ENCODE assay signal across 23 mouse cellular contexts in genomic region chr5:150044533-150044932, GRCm38 (mm10). TPM values are rescaled to one million over a fixed set of nuclear protein-coding genes. Genes with fewer than 3 reads are reported as not detected.
DNase-seq lines count a peak whose midpoint lies in the region; ATAC-seq and TF ChIP-seq lines count a peak whose summit lies in the region.
"Had no signal": no experiment of that assay in that cellular context is flagged by ENCODE, and none has a peak within 500 bp of the region (broad histone marks: within the 10 kb centered on the region; RNA-seq: fewer than 3 reads in every experiment).

No protein-coding gene starts in this region.

- no peaks in the 10 kb centered on the region for H3K36me3 ChIP-seq in hindbrain, postnatal 0 days (ENCODE audit: insufficient read depth, low read length)
- H3K36me3 ChIP-seq in hindbrain, embryonic 10.5 days: no peaks in the 10 kb centered on the region
- H3K36me3 ChIP-seq in liver, postnatal 0 days (replicated peaks; ENCODE audit: insufficient read depth, low read length): no peaks in the 10 kb centered on the region
- H3K36me3 ChIP-seq: embryonic facial prominence, embryonic 13.5 days; midbrain, embryonic 13.5 days; neural tube, embryonic 13.5 days had no signal

- no peak for DNase-seq in hindbrain, postnatal 0 days (ENCODE audit: low spot score)
- no peak for DNase-seq in hindbrain, embryonic 10.5 days (ENCODE audit: low spot score)
- DNase-seq in liver, postnatal 0 days: no peak
- DNase-seq in liver (no peak), ES-CJ7 (ENCODE audit: low read depth, low spot score) (peak; percentile 55), ZHBTc4 (ENCODE audit: low read depth, low spot score) (peak; percentile 60)
- DNase-seq in spleen, postnatal 14 days (ENCODE audit: low spot score in 2 of 2): no peak
- no peak for DNase-seq in adrenal gland, adult 18-20 months (ENCODE audit: low spot score in 2 of 2)
- DNase-seq: adrenal gland, adult 8-10 months; B cell, adult 2 months; cerebellum, adult 11 months; cerebellum, postnatal 10 days; heart, postnatal 36 days; left cerebral cortex, postnatal 4 days; right cerebral cortex, adult 18-20 months; thymus, adult 18-20 months; thymus, postnatal 4 days had no signal

- no peaks in the 10 kb centered on the region for H3K9me3 ChIP-seq in hindbrain, postnatal 0 days (ENCODE audit: low read length)
- H3K9me3 ChIP-seq in hindbrain, embryonic 10.5 days: peaks cover 9% of the 10 kb centered on the region; the same call in 1 of the 2 replicates
- no peaks in the 10 kb centered on the region; the same call in 1 of the 2 replicates for H3K9me3 ChIP-seq in liver, postnatal 0 days (ENCODE audit: low read length)
- H3K9me3 ChIP-seq: embryonic facial prominence, embryonic 13.5 days; midbrain, embryonic 13.5 days; neural tube, embryonic 13.5 days had no signal

- no peak for TF ChIP-seq EP300 in liver, postnatal 0 days (IDR thresholded peaks at IDR 0.05; ENCODE audit: low read depth)

- 72% methylated on average over 2 of the region's 2 CpGs for WGBS in hindbrain, postnatal 0 days
- WGBS in hindbrain, embryonic 10.5 days: 82% methylated on average over 2 of the region's 2 CpGs
- 67% methylated on average over 2 of the region's 2 CpGs for WGBS in liver, postnatal 0 days (ENCODE audit: insufficient replicate concordance)

- H3K4me1 ChIP-seq in hindbrain, postnatal 0 days (ENCODE audit: insufficient read depth, low read length): no peaks in the 10 kb centered on the region
- H3K4me1 ChIP-seq in hindbrain, embryonic 10.5 days (replicated peaks): 0 out of 2 replicates have a peak, but pooled peaks cover 5% of the 10 kb centered on the region
- H3K4me1 ChIP-seq in liver, postnatal 0 days (ENCODE audit: insufficient read depth): no peaks in the 10 kb centered on the region
- H3K4me1 ChIP-seq: embryonic facial prominence, embryonic 13.5 days; midbrain, embryonic 13.5 days; neural tube, embryonic 13.5 days had no signal

- ATAC-seq in hindbrain, postnatal 0 days: no peak
- ATAC-seq in liver, postnatal 0 days: no peak
- ATAC-seq: forebrain, embryonic 16.5 days; midbrain, embryonic 13.5 days had no signal

- H3K27me3 ChIP-seq in hindbrain, postnatal 0 days (ENCODE audit: insufficient read depth, low read length): no peaks in the 10 kb centered on the region
- no peaks in the 10 kb centered on the region for H3K27me3 ChIP-seq in hindbrain, embryonic 10.5 days (ENCODE audit: insufficient read depth, poor library complexity, severe bottlenecking)
- H3K27me3 ChIP-seq in liver, postnatal 0 days (ENCODE audit: insufficient read depth, low read length): no peaks in the 10 kb centered on the region
- H3K27me3 ChIP-seq: embryonic facial prominence, embryonic 13.5 days; midbrain, embryonic 13.5 days; neural tube, embryonic 13.5 days had no signal

- H3K4me3 ChIP-seq in hindbrain, postnatal 0 days (ENCODE audit: low read length): no peak overlapping the region
- H3K4me3 ChIP-seq in hindbrain, embryonic 10.5 days: no peak overlapping the region
- H3K4me3 ChIP-seq in liver, postnatal 0 days (ENCODE audit: low read depth, low read length): no peak overlapping the region
- H3K4me3 ChIP-seq: embryonic facial prominence, embryonic 13.5 days; midbrain, embryonic 13.5 days; neural tube, embryonic 13.5 days had no signal

- H3K9ac ChIP-seq in hindbrain, postnatal 0 days (replicated peaks; ENCODE audit: low read length): no peak overlapping the region
- no peak overlapping the region for H3K9ac ChIP-seq in liver, postnatal 0 days (replicated peaks)
- H3K9ac ChIP-seq: embryonic facial prominence, embryonic 13.5 days; midbrain, embryonic 13.5 days; neural tube, embryonic 13.5 days had no signal

- H3K4me2 ChIP-seq in hindbrain, postnatal 0 days (ENCODE audit: low read depth, low read length): no peak overlapping the region
- H3K4me2 ChIP-seq in liver, postnatal 0 days (ENCODE audit: low read depth, low read length): no peak overlapping the region
- H3K4me2 ChIP-seq: embryonic facial prominence, embryonic 13.5 days; midbrain, embryonic 13.5 days; neural tube, embryonic 13.5 days had no signal

- H3K27ac ChIP-seq in hindbrain, postnatal 0 days: no peak overlapping the region
- no peak overlapping the region for H3K27ac ChIP-seq in hindbrain, embryonic 10.5 days
- no peak overlapping the region for H3K27ac ChIP-seq in liver, postnatal 0 days (ENCODE audit: low read depth)
- H3K27ac ChIP-seq: embryonic facial prominence, embryonic 13.5 days; midbrain, embryonic 13.5 days; neural tube, embryonic 13.5 days had no signal

- TF ChIP-seq CTCF in hindbrain, postnatal 0 days (IDR thresholded peaks at IDR 0.05; ENCODE audit: low read depth): peak; percentile 27; the same call in 1 of the 2 replicates
- TF ChIP-seq CTCF in liver, postnatal 0 days (IDR thresholded peaks at IDR 0.05; ENCODE audit: low read depth): peak; percentile 37

RNA-seq across cellular contexts. Expression of gene Rxfp2, which starts 26.1 kb away (rescaled TPM):
- 0.73 TPM in 1 of 2 replicates, not detected in the other for total RNA-seq in hindbrain, postnatal 0 days (2014; rRNA removed)
- 0.21 and 0.31 TPM in 2 replicates for polyA plus RNA-seq in hindbrain, postnatal 0 days (2015; fragmentation: Nextera tagmentation; extraction: Ambion mirVana)
- polyA plus RNA-seq in hindbrain, embryonic 10.5 days (2016; fragmentation: Nextera tagmentation; extraction: Ambion mirVana): 0.82 and 0.93 TPM in 2 replicates
- polyA plus RNA-seq in liver, postnatal 0 days (2015; fragmentation: Nextera tagmentation; extraction: Ambion mirVana): not detected in 2 replicates
- total RNA-seq in adrenal gland, adult 18-20 months (2021): not detected
- total RNA-seq: adrenal gland, adult 8-10 months; heart, postnatal 36 days; liver, adult 2 months; megakaryocyte progenitor cell, adult 5-6 weeks had no signal
- polyA plus RNA-seq: liver, adult 2 months had no signal

Comparison
In these comparisons a context has a peak if more than half of its experiments do, and no peak if none do; other contexts are left out.
1. DNase-seq: peak in ES-CJ7 (single experiment) and ZHBTc4 (single experiment); none in hindbrain, postnatal 0 days (single experiment), hindbrain, embryonic 10.5 days (single experiment), liver, postnatal 0 days (single experiment), liver (single experiment), spleen, postnatal 14 days (0 of 2) and adrenal gland, adult 18-20 months (0 of 2).